Mouse (Mus musculus) skeletal muscle tissue, adult 2 months (tissue): ENCODE measurements around the gene Pnliprp1.

Experiments
- DNase-seq: peaks from one replicate; pipeline ENCODE4 v3.0.0-alpha.2; 2012; ENCODE audit warnings: low read depth, low spot score

Pnliprp1 gene

GRCm38 (mm10) chr19:58781566-58781965 is 52.9 kb downstream of the Pnliprp1 start:
- no peak for DNase-seq

- no peak for DNase-seq
Observed at GRCm38 (mm10) chr19:58783938-58784337, 55.3 kb downstream of the Pnliprp1 start.

GRCm38 (mm10) chr19:58789194-58789593 is 60.5 kb downstream of the Pnliprp1 start:
- no peak for DNase-seq
